Mouse (Mus musculus): Measurements from ENCODE around the gene Eea1. TPM values are rescaled to one million over a fixed set of nuclear protein-coding genes. Genes with fewer than 3 reads are reported as not detected.
A peak's percentile ranks its signal among the peaks of the same experiment; 100 is the strongest.
"Not testable (repeated sequence)": the region's sequence is repeated elsewhere in the genome, so short reads cannot be mapped to it uniquely, and the experiment has no call there.

Gene Eea1
- total RNA-seq, 1 experiment from 2014 or later: 31.7 TPM

DNA sequence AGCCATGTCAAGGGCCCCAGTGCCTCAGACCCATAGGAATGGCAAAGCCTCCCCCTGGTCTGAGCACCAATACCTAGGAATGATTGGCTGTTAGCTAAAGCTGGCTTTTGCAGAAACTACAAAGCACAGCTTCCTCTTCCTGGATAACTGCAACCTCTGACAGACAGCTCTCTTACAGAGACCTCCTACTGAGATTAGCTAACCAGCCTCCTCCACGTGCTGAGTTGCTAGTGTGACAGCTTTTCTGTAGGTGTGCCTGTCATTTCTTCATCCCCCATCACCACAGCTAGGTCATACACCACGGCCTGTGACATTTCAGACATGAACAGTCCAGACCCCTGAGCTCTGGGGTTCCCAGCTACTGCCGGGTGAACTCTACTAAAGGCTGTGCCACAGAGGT, 126.9 kb downstream of the Eea1 start:
- no peak for DNase-seq

DNA sequence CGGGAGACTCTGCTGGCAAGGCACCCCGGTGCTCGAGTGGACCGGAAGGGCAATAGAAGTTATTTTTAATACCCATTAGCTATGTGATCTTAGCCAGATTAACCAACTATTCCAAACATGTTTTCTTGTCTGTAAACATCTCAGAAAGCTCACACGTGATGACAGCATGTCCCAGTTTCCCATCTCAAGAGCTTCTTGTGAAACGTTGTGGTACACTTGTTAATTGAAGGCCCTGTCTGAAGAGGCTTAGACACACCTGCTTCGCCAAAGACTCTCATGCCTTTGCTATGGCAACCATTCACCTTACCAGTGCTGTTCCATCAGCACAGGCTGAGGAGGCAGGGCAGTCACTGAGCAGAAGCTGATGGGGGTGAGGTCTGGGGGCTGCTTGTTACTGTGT, 133.9 kb downstream of the Eea1 start:
- DNase-seq: no peak

DNA sequence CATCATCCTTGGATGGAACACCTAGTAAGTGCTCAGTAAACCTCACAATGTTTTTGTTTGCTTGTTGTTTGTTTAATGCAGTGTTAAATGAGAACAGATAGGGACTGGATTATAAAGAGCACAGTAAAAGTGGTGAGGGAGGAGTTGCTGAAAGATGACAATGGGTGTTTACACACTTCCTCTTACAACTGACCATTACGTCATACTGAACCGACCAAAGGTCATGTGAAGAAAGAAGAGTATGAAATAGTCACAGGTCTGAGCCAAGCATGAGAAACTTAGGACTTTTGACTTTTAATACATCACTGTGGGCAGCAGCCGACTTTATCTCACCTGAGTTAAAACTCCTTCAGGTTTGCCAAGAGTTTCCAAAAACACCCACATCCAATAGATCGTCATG, 135.0 kb downstream of the Eea1 start:
- DNase-seq: no peak

DNA sequence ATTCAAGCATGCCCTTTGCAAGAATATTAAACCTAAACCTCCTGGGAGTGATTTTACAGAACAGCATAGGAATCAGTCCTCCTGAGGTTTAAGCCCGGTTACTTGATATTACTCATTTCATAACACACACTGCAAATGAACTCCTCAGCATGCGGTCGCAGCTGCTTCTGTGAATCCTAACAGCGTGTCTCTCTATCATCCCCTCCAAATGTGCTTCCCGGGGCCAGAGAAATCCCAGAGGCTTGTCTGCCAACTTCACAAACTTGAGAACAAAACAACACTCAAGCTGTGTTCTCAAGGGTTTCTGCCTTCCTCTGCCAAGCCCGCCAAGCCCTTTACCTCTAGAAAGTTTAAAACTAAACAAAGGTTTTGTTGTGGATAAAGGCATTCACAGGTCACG, 135.4 kb downstream of the Eea1 start:
- peak; percentile 12 for DNase-seq

DNA sequence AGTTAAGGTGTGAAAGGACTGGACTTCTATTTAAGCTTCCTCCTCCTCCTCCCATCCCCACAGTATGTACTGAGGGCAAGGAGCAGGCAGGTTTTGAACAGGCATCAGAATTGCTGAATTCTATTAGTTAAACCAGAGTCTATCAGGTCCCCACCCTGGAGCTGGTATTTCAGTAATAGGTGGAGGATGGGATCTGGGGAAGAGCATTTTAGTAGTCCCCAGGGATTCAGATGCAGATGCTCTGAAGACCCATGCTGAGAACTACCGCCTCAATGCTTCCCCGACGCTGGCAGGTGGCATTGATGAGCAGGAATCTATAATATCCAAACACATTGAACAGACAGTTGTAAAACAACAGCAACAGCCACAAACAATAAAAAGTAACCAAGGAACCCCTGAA, 136.0 kb downstream of the Eea1 start:
- no peak for DNase-seq

DNA sequence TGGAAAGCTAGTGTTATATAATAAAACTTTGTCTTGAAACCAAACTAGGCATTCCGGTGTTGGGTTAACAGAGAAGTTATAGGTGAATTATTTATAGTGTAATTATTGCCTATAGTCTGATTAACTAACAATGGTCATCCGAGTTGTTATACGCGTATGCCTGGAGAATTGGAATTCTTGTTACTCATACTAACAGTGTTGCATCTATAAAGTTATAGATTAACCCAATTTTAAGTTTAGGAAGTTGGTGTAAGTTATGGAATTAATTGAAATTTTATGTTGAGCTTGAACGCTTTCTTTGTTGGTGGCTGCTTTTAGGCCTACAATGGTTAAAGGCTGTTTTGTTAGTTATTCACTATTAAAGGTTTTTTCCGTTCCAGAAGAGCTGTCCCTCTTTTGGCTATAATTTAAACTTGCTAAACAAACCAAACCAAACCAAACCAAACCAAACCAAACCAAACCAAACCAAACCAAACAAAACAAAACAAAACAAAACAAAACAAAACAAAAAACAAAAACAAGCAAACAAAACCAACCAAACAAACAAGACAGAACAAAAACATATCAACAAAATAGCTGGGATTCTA, 137.1 kb downstream of the Eea1 start:
- DNase-seq: not testable (repeated sequence)

DNA sequence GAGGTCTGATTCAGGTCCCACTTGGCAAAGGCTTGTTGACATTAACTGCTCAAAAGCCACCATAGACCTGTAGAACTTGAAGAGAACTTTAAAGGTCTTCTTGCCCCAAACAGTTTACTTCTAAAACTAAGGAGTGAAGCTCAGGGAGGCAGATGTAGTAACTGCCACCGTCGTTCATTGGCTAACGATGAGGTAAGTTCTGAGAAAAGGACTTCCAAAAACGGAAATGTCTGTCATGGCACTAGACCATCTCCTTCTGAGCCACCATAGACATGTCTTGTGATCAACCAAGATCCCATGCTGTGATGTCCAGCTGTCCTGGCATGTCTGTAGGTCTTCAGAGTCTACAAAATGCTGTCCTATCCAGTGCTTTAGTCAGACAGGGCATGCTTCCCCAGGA, 139.4 kb downstream of the Eea1 start:
- DNase-seq: no peak

DNA sequence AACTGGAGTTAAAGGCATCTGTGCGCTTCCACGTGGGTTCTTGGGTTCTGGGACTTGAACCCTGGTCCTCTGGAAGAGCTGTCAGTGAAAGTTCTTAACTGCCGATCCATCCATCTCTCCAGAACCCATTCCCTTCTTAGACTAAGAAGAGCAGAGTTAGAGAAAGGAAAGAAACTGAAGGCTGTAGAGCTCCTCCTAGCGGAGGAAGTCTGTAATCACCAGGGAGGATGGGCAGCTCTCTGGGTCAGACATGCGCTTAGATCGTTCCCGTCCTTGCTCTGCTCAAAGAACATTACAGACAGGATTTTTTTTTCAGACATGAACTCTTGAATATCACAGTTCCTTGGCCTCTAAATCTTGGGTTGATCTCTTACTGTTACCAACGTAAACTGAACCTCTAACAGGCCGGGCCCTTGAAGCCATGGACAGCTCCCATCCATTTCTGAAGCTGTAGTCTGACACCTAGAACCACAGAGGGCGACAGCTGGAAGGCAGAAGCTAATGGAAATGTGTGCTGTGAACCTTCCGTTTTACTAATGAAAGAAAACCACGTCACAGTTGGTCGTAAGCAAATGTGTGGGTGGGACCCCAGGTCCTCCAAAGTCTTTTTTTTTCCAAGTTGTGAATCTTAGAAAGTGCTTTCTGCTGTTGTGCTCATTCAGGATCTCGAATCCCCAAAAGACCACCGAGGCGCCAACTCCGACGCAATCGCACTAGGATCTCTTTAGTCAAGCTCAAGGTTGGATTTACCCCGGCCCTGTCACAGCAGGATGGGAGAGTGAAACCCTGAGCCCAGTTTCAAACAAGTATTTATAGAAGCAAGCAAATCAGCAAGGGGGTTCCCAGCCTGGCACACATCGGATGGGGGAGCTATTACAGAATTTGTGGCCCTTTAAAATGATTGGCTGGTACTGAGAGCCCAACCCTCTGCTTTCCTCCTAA, 140.3 kb downstream of the Eea1 start:
- DNase-seq: peak; percentile 33

DNA sequence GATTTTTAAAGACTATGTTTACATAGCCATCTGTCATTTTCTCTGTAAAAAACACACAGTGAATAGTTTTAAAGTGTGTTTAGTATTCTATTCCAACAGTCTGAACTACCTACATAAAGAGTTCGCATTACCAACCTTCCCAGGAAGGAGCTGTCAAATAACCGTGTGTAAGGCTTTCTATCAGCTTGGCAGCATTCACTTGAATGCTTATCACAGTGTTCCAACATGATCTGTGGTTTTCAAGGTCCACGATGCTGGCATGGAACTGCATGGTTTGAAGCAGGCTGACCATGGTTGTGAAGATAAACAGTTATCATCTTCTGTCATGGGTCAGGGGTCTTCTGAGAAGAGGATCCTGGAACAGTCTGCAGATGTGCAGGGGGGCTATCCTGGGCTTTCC, 141.8 kb downstream of the Eea1 start:
- no peak for DNase-seq

DNA sequence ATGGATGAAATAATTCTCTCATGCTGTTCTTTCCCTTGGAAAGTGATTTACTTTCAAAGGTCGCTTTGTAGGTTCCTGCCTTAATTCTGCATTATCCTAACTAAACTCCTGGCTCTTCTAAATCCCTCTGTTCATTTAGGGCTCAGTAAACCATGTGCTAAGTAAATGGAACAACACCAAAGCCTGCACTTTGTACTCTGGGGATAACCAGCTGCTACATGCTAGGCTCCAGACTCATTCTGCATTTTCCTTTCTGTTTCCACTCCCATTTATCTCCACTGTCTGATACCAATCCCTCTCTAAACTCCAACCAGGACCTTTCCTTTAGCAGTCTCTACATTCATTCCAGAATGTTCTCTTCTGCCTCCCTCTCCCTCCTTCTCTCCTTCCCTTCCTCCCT, 149.3 kb downstream of the Eea1 start:
- no peak for DNase-seq

DNA sequence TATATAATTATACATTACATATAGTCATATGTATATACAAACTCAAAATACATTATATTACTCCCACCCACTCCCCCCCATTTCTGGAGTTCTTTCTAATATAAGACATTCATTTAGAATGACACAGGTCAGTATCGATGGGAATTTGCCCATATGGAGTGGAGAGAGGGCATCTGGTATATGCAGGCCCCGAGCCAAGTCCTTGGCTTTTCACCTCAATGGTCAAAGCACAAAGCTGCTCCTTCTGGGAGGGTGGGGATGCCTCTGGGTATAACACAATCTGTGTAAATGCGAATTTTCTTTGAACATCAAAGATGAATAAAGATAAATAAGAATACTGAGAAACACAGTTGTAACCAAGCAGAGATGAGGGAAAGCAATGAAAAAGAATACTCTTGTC, 149.9 kb downstream of the Eea1 start:
- DNase-seq: no peak

DNA sequence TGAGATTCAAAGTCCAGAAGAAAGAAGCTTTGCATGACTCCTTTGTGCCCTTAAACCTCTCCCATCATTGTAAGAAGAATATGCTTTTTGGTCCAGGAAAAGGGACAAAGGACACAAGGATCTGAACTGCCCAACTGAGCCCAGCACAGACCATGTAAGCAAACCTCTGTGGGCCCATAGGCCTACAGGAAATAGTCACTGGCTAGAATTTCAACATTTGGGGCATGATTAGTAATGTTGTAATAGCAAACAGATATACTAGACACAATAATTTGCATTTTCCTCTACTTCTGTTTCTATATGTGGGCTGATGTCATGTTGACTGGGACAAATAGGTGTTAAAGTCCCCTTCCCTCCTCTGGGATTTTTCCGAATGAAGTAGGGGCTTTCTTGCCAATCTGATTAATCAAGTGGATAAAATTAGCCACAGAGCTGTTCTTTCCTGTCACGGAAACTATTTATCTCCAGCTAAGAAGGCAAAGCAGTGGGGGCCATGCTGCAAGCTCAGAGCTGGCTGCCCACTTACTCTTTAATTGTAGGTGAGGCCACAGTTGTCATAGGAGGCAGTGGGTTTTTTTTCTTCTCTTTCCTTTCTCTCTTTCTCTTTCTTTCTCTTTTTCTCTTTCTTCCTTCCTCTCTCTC, 153.6 kb downstream of the Eea1 start:
- DNase-seq: no peak

DNA sequence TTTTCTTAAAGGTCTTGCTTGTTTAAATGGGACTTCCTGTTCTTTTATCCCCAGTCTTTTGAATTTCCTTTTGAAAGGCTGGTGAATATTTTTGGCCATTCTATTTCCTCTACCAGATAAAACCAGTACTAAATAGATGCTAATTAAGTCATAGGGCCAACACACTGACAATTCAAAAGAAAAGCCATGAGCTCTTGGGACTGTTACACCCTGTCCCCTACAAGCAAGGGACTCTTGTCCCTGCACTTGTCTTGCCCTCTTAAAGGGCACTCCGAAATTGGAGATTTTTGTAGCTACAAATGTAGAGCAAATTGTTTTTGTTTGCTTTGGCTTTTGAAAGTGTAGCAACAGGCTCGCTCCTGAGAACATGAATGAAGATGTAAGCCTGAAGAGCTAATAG, 154.1 kb downstream of the Eea1 start:
- DNase-seq: no peak

Other genes starting within 250 kb of the Eea1 start
- 0.23 and 0.93 TPM in 2 replicates for gene Gm33543, start 97.7 kb upstream of the Eea1 start, total RNA-seq (2021)
- gene Gm5426, start 196.0 kb downstream of the Eea1 start, total RNA-seq (2021): not detected in 2 replicates